Mouse (Mus musculus) cortical plate, adult 2 months (tissue): Measurements from ENCODE around the gene Bicc1.

Experiments
- CTCF ChIP-seq: fragments of 200-500 bp; IDR thresholded peaks from 2 replicates; pipeline ENCODE4 v1.5.1; 2011; ENCODE audit warnings: mild to moderate bottlenecking, control low read depth, low read length; ENCODE audit not compliant: insufficient read depth; ENCODE audit errors: extremely low read depth
- POLR2A ChIP-seq: fragments of 200-500 bp; IDR thresholded peaks from 2 replicates; pipeline ENCODE4 v1.6.1; 2011; ENCODE audit warnings: mild to moderate bottlenecking, low read length, control low read depth; ENCODE audit not compliant: insufficient read depth; ENCODE audit errors: extremely low read depth

GRCm38 (mm10) chr10:70915096-70915495 is 244.4 kb downstream of the Bicc1 start:
- TF ChIP-seq CTCF (no peak), POLR2A (no peak)
